Comparison of ENCODE assay signal across 7 mouse cellular contexts in genomic region chrY:86743391-86743790, GRCm38 (mm10).
A peak's percentile ranks its signal among the peaks of the same experiment; 100 is the strongest.
DNase-seq lines count a peak whose midpoint lies in the region.

No protein-coding gene starts in this region.

- DNase-seq in adrenal gland, postnatal 10 days = peak; percentile 1
- peak; percentile 0 for DNase-seq in gastrocnemius, adult 18-20 months (ENCODE audit: low spot score)
- DNase-seq in heart, adult 18-20 months = peak; percentile 0
- DNase-seq in kidney, postnatal 10 days = peak; percentile 1
- DNase-seq in lung, postnatal 4 days = peak; percentile 1 to 19
- peak; percentile 30 for DNase-seq in testis, postnatal 10 days (ENCODE audit: low spot score)
- DNase-seq in thymus, postnatal 4 days = peak; percentile 5

Comparison
In these comparisons a context has a peak if more than half of its experiments do, and no peak if none do; other contexts are left out.
1. Peak in every context shown above with its lines: DNase-seq.